Mouse (Mus musculus) heart, postnatal 0 days (tissue): ENCODE measurements at regions not wholly inside any gene's neighbourhood (a gene's known extent, or its start where the extent isn't known, plus 50 kb on each side); places are given as distances from the start of the nearest gene placed in this dataset.

Source experiments
- CTCF ChIP-seq: IDR thresholded peaks from 2 replicates; pipeline ENCODE4 v1.5.1; 2016; ENCODE audit warnings: antibody characterized with exemption, control low read depth, low read depth
- EP300 ChIP-seq: IDR thresholded peaks from 2 replicates; pipeline ENCODE4 v1.6.1; 2016; ENCODE audit warnings: antibody characterized with exemption, low read depth

DNA sequence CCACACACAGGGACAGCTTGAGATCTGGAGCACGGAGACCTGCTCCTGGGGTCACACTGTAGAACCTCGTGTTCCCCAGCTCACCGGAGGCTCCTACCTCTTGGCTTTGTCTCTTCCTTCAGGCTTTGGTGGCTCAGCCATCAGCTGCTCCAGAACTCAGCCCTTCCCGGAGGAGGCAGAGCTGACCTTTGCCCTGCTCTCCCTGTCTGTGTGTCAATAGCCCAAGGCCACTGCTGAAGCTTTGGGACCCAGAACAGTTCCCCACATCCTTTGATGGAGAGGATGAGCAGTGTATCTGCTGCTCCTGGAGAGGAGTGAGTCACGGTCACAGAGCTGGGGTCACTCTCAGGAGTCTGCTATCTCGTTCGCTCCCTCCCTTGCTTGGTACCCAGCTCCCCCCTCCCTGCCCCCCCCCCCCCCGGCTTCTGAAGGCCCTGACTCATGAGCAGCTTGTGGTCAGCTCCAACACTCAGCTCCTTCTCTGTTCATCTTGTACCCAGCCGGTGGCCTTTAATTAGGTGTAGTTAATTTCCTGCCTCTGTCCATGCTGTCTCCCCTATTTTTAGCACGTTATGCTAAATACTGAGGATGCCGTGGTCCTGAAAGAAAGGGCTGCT lies 54.5 kb upstream of the Ptpn1 start:
- TF ChIP-seq CTCF: no peak
- no peak for TF ChIP-seq EP300
